Mouse (Mus musculus) kidney, postnatal 36 days (tissue): ENCODE results near the gene Zfp280b.
"Not testable (repeated sequence)": the region's sequence is repeated elsewhere in the genome, so short reads cannot be mapped to it uniquely, and the experiment has no call there.

Source experiments
- DNase-seq, 2 experiments: peaks; one replicate each; pipeline ENCODE4 v3.0.0; 2021 to 2022; ENCODE audit warnings: mixed read lengths in 2 of 2

The Zfp280b gene

GRCm38 (mm10) chr10:76031511-76032401 lies 694 bp upstream of the Zfp280b start:
- DNase-seq = peak; percentile 11 to 38

GRCm38 (mm10) chr10:76033119-76033455 lies 637 bp downstream of the Zfp280b start:
- DNase-seq = no peak

GRCm38 (mm10) chr10:76034001-76034600 lies 1.7 kb downstream of the Zfp280b start:
- DNase-seq = no peak

- DNase-seq = no peak
Observed at GRCm38 (mm10) chr10:76035277-76035676, 2.8 kb downstream of the Zfp280b start.

- DNase-seq = no peak
Observed at GRCm38 (mm10) chr10:76036962-76037361, 4.5 kb downstream of the Zfp280b start.

- peak; percentile 20 to 38 for DNase-seq
Observed at GRCm38 (mm10) chr10:76045343-76045742, 12.9 kb downstream of the Zfp280b start.

- no peak for DNase-seq
Observed at GRCm38 (mm10) chr10:76046754-76047153, 14.3 kb downstream of the Zfp280b start.

GRCm38 (mm10) chr10:76047182-76047869 lies 14.9 kb downstream of the Zfp280b start:
- DNase-seq = no peak

GRCm38 (mm10) chr10:76048967-76049366 lies 16.5 kb downstream of the Zfp280b start:
- no peak for DNase-seq

GRCm38 (mm10) chr10:76051860-76052259 lies 19.4 kb downstream of the Zfp280b start:
- no peak for DNase-seq

GRCm38 (mm10) chr10:76062439-76062838 lies 30.0 kb downstream of the Zfp280b start:
- DNase-seq = no peak

- peak; percentile 25 to 46 for DNase-seq
Observed at GRCm38 (mm10) chr10:76067674-76068613, 35.5 kb downstream of the Zfp280b start.

- DNase-seq = not testable (repeated sequence)
Observed at GRCm38 (mm10) chr10:76072080-76072479, 39.6 kb downstream of the Zfp280b start.

- not testable (repeated sequence) for DNase-seq
Observed at GRCm38 (mm10) chr10:76077008-76077407, 44.6 kb downstream of the Zfp280b start.
